Mouse (Mus musculus): ENCODE data around the gene Olfr1412. TPM values are rescaled to one million over a fixed set of nuclear protein-coding genes. Genes with fewer than 3 reads are reported as not detected.

Gene Olfr1412
- polyA plus RNA-seq, 1 experiment = not detected

DNA sequence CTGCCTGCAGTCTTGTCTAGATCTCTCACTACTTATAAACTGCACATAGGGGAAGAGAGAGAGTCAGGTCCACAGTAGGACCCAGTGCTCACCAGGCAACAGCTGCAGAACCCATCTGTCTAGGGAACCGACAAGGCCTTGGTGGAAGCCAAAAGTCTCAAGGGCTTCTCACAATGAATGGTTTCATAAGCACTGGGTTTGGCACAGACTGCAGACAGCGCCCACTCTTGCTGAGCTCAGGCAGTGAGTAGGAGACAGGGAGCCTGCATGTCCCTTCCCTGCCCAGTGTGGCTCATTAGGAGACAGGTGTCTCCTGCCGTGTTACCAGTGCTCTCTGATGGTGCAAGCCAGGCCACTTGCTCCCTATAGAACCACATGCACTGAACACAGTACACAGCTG, 52.6 kb downstream of the Olfr1412 start:
- Histone ChIP-seq H3K9me3 (replicated peaks; ENCODE audit: control insufficient read depth, insufficient read depth, low read length, poor library complexity, severe bottlenecking) (no peaks in the 10 kb centered on the region), H3K9ac (ENCODE audit: low read depth, poor library complexity, severe bottlenecking) (no peak overlapping the region), H3K27me3 (ENCODE audit: control insufficient read depth, insufficient read depth, low read length, poor library complexity, severe bottlenecking) (no peaks in the 10 kb centered on the region), H3K4me3 (ENCODE audit: low read depth, low read length) (no peak overlapping the region), H3K4me1 (ENCODE audit: control insufficient read depth, insufficient read depth, low read length) (peaks cover 5% of the 10 kb centered on the region), H3K36me3 (ENCODE audit: control insufficient read depth, insufficient read depth, low read length, poor library complexity, severe bottlenecking) (no peaks in the 10 kb centered on the region), H3K27ac (ENCODE audit: insufficient read depth, low read length) (no peak overlapping the region)
- TF ChIP-seq EP300 (IDR thresholded peaks at IDR 0.05; ENCODE audit: insufficient read depth, low read depth, low read length) = no peak
- no peak for TF ChIP-seq CTCF (IDR thresholded peaks at IDR 0.05; ENCODE audit: low read depth, low read length)
- TF ChIP-seq POLR2A (IDR thresholded peaks at IDR 0.05; ENCODE audit: insufficient read depth, low read length) = no peak

DNA sequence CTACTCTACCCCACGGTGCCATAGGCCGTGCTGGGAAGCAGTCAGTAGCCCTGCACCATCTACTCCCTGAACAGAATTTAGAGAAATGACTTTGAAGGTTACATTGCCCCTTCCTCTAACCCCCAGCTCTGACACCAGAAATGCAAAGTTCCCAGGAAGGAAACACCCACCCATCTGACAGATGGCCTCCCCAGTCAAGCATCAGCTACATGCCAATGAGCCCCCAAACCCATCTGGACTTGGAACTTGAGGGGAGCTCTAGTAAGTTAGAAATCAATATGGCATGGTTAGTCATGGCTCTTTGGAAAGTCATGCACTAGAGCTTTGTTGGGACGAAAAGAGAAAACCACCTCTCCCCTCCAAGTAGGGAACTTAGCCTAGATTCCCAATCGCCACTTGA, 53.2 kb downstream of the Olfr1412 start:
- H3K9me3 ChIP-seq (replicated peaks; ENCODE audit: control insufficient read depth, insufficient read depth, low read length, poor library complexity, severe bottlenecking) = no peaks in the 10 kb centered on the region
- no peaks in the 10 kb centered on the region for H3K27me3 ChIP-seq (ENCODE audit: control insufficient read depth, insufficient read depth, low read length, poor library complexity, severe bottlenecking)
- no peak overlapping the region for H3K27ac ChIP-seq (ENCODE audit: insufficient read depth, low read length)
- H3K4me3 ChIP-seq (ENCODE audit: low read depth, low read length) = no peak overlapping the region
- no peak overlapping the region for H3K9ac ChIP-seq (ENCODE audit: low read depth, poor library complexity, severe bottlenecking)
- TF ChIP-seq POLR2A (IDR thresholded peaks at IDR 0.05; ENCODE audit: insufficient read depth, low read length) = no peak
- no peak for TF ChIP-seq CTCF (IDR thresholded peaks at IDR 0.05; ENCODE audit: low read depth, low read length)
- no peak for TF ChIP-seq EP300 (IDR thresholded peaks at IDR 0.05; ENCODE audit: insufficient read depth, low read depth, low read length)
- H3K36me3 ChIP-seq (ENCODE audit: control insufficient read depth, insufficient read depth, low read length, poor library complexity, severe bottlenecking) = no peaks in the 10 kb centered on the region
- H3K4me1 ChIP-seq (ENCODE audit: control insufficient read depth, insufficient read depth, low read length) = peaks cover 5% of the 10 kb centered on the region

DNA sequence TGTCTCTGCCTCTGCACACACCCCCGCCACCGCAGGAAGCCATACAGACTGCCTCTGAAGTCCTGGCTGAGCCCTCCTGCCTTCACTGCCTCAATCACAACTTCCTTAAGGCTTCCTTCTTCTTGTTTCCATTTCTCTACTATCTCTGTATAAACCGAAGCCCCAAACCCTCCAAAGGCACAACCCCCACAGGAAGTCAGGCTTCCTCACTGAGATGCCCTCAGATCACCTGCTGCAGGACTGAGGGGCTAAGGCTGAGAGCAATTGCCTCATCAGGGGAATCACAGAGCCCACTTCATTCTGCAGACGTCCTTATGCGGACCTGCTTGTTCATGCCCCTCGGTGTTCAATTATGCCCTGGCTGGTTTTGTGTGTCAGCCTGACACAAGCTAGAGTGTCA, 54.8 kb downstream of the Olfr1412 start:
- Histone ChIP-seq H3K27ac (ENCODE audit: insufficient read depth, low read length) (no peak overlapping the region), H3K36me3 (ENCODE audit: control insufficient read depth, insufficient read depth, low read length, poor library complexity, severe bottlenecking) (no peaks in the 10 kb centered on the region), H3K9ac (ENCODE audit: low read depth, poor library complexity, severe bottlenecking) (no peak overlapping the region), H3K4me1 (ENCODE audit: control insufficient read depth, insufficient read depth, low read length) (peaks cover 3% of the 10 kb centered on the region), H3K27me3 (ENCODE audit: control insufficient read depth, insufficient read depth, low read length, poor library complexity, severe bottlenecking) (no peaks in the 10 kb centered on the region), H3K4me3 (ENCODE audit: low read depth, low read length) (no peak overlapping the region), H3K9me3 (replicated peaks; ENCODE audit: control insufficient read depth, insufficient read depth, low read length, poor library complexity, severe bottlenecking) (no peaks in the 10 kb centered on the region)
- TF ChIP-seq EP300 (IDR thresholded peaks at IDR 0.05; ENCODE audit: insufficient read depth, low read depth, low read length) (no peak), POLR2A (IDR thresholded peaks at IDR 0.05; ENCODE audit: insufficient read depth, low read length) (no peak), CTCF (IDR thresholded peaks at IDR 0.05; ENCODE audit: low read depth, low read length) (no peak)

Other genes with a start within 250 kb of the Olfr1412 start
- gene Ndufa10, start 111.9 kb upstream of the Olfr1412 start, polyA plus RNA-seq (2011; ENCODE audit: insufficient read depth, insufficient read length, low read depth, missing spikeins) = 187 and 210 TPM in 2 replicates
- gene Olfr1416, start 100.7 kb upstream of the Olfr1412 start, polyA plus RNA-seq (2011; ENCODE audit: insufficient read depth, insufficient read length, low read depth, missing spikeins) = not detected in 2 replicates
- gene Olfr1415, start 89.7 kb upstream of the Olfr1412 start, polyA plus RNA-seq (2011; ENCODE audit: insufficient read depth, insufficient read length, low read depth, missing spikeins) = not detected in 2 replicates
- not detected in 2 replicates for gene Olfr1414, start 67.1 kb upstream of the Olfr1412 start, polyA plus RNA-seq (2011; ENCODE audit: insufficient read depth, insufficient read length, low read depth, missing spikeins)
- not detected in 2 replicates for gene Olfr1413, start 14.5 kb upstream of the Olfr1412 start, polyA plus RNA-seq (2011; ENCODE audit: insufficient read depth, insufficient read length, low read depth, missing spikeins)
- gene Olfr1411, start 8.6 kb downstream of the Olfr1412 start, polyA plus RNA-seq (2011; ENCODE audit: insufficient read depth, insufficient read length, low read depth, missing spikeins) = not detected in 2 replicates
- not detected in 2 replicates for gene Olfr1410, start 20.0 kb downstream of the Olfr1412 start, polyA plus RNA-seq (2011; ENCODE audit: insufficient read depth, insufficient read length, low read depth, missing spikeins)
- not detected in 2 replicates for gene Olfr12, start 32.0 kb downstream of the Olfr1412 start, polyA plus RNA-seq (2011; ENCODE audit: insufficient read depth, insufficient read length, low read depth, missing spikeins)
- 107 and 119 TPM in 2 replicates for gene Cops9, start 56.2 kb downstream of the Olfr1412 start, polyA plus RNA-seq (2011; ENCODE audit: insufficient read depth, insufficient read length, low read depth, missing spikeins)
- gene Otos, start 63.1 kb downstream of the Olfr1412 start, polyA plus RNA-seq (2011; ENCODE audit: insufficient read depth, insufficient read length, low read depth, missing spikeins) = not detected in 2 replicates
- gene Gpc1, start 245.9 kb downstream of the Olfr1412 start, polyA plus RNA-seq (2011; ENCODE audit: insufficient read depth, insufficient read length, low read depth, missing spikeins) = 30.5 and 31.6 TPM in 2 replicates